Mouse (Mus musculus): Measurements from ENCODE around the gene Foxred2. TPM values are rescaled to one million over a fixed set of nuclear protein-coding genes. Genes with fewer than 3 reads are reported as not detected.

Foxred2 gene
- total RNA-seq (2021): 1 to 10 TPM in 1 of 2 experiments, under 1 TPM in 1; 0.67 to 1.3 TPM
- long read RNA-seq, experiment 1: 0 reads
- long read RNA-seq, experiment 2: 0 reads

DNA sequence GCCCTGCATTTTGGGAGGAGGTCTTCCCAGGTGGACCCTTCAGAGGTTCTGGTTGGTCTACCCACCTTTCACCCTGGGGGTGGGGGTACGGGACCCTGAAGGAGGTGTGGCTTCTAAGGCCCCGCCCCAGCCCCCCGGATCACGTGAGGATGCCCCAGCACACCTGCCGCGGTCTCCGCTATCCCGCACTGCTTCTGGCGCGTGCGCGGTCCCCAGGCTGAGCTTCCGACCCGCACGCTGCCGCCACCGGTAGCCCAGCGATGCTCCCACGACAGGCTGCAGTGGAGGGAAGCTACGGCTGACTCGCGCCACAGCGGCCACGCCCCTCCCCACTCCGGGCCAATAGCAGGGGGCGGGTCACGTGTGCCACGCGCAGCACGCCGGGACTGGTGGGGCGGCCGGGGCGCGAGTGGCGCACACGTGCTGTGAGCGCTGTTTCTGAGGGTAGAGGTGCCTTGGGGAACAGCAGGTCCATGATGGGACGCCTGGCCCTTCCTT, at the start of gene Foxred2:
Gene Foxred2 (minus strand): TSS at position 319 of the 498 bp plus-strand sequence.
- DNase-seq: peak; percentile 76 to 85

DNA sequence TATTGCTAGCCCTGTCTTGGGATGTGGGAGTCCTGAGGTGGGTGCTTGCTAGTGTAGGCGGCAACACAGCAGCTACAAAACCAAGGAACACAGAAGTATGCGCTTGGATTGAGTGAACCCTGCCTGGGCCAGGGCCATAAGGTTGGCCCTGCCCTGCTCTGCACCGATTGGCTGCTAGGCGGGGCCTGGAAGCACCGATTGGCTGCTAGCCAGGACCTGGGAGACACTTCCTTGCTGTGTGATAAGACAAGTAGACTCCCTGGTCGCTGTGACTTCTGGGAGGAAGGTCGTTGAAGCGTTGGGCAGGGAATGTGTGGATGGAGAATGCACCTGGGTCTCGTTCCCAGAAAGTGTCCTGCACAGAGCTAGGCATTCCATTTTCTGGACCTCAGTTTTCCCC, 47.4 kb upstream of the Foxred2 start:
- peak in 1 of 2 experiments; percentile 2 for DNase-seq

DNA sequence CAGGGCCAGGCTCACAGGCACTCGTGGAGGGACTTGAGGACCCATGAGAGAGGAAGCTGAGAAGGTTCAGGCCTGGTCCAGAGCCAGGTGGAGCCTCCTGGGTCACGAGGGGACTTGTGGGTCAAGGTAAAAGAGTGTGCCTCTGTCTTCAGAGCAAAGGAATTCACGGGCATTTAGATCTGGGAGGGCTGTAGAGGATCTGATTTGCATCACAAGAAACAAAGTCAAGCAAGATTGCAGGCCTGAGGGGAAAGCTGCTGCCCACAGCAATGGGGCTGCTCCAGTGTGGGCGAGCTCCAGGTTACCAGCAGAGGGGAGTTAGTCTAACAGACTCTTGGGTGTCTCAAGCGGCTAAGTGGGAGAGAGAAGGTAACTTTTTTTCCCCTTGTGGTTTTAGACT, 44.9 kb upstream of the Foxred2 start:
- no peak for DNase-seq

DNA sequence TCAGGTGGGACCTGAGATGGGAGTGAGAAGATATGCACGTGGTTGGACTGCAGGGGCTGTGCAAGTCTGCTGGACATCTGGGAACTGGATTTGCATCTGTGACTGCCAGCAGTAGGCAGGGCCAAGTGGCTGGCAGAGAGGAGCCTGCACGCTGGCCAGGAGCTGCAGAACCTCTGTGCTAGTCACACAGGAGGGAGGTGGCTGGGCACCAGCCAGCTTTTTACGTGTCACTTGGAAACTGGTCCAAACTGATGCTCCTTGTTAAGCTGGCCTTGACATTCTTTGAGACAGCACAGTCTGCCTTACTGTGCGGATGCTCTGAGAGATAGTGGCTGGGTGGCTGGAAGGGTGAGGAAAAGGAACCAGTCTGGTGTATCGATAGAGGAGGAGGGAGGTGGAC, 32.0 kb upstream of the Foxred2 start:
- peak in 1 of 2 experiments; percentile 11 for DNase-seq

DNA sequence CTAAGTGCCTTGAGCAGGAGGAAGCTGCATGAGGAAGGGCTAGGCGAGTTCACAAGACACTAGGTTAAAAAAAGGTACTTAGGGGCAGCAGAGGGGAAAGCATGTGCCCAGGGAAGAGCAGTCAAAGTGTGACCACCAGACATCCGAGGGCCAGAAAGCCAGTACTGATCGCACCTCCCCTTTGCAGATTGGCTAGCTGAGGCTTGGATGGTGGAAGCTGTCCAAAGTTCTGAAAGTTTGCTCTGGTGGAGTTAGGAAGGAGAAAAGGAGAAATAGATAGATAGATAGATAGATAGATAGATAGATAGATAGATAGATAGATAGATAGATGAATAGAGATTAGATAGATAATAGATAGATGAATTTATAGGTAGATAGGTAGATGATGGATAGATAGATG, 26.9 kb upstream of the Foxred2 start:
- DNase-seq: no peak

DNA sequence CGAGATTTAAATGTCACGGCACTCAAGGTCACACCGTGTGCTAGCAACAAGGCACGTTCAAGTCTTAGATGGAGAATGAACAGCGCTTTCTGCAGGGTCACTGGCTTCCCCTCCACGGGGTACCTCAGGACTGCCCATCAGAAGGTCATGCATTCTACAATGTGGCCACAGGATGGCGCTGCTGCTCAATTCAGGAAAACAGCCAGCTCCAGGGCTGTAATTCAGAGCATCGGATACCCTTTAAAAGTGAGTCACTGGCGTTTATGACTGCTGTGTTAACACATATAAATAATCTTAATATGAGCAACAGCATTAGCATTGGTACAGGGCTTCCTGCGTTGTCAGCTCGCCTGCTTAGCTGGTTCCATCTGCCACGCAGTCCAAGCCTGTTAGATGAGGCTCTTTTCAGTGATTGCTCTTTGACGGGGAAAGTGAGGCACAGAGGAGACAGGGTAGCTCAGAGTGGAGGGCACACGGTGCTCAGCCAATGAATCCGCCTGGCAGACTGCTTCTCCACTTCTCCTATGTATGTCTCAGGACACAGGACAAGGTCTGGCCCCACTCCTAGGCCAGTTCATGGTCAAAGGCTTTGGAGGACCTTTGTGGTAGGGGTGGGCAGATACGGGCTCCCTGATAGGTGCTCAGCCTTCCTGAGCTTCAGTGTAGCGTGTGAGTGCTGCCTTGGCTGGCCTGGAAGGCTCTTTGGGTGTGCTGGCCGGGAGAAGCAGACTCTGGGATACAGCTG, 25.8 kb upstream of the Foxred2 start:
- no peak for DNase-seq

DNA sequence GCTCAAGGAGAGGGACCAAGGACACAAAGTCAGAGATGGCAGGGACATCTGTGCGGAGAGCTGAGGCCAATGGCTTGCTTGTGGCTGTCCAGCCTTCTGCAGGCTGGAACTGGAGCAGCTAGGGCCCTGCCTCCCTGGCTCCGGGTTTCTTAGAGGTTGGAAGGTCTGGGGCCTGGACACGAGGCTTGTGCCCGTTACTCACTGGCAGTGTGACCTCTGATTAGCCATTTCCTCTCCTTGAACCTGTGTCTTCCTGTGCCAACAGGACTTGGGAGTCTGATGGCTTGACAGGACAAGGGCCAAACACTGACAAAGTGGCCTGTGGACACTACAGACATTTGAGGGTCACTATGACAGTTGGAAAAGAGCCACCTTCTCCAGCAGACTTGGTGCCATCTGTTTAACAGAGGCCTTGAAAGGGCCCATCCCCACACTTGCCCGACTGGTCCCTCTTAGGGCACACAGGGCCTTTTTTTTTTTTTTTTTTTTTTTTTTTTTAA, 24.7 kb upstream of the Foxred2 start:
- DNase-seq: no peak

DNA sequence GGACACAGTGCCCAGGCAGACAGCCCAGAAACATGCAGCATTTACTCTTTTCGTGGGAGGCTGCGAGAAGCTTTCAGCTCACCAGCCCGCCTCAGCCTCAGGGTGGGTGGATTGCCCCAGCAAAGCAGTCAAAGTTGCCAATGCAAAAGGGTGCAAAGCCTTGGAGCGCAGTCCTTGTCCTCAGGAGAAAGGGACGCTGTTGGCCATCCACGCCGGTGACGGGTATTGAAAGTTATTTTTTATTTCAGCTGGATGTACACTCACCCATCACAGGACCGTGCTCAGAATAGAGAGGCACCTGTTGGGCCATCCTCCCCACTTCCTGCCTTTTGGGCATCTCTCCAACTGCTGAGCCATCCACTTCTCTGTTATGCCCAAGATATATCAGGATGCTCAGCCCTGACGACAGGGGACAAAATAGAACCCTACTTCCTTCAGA, 22.9 kb upstream of the Foxred2 start:
- no peak for DNase-seq

DNA sequence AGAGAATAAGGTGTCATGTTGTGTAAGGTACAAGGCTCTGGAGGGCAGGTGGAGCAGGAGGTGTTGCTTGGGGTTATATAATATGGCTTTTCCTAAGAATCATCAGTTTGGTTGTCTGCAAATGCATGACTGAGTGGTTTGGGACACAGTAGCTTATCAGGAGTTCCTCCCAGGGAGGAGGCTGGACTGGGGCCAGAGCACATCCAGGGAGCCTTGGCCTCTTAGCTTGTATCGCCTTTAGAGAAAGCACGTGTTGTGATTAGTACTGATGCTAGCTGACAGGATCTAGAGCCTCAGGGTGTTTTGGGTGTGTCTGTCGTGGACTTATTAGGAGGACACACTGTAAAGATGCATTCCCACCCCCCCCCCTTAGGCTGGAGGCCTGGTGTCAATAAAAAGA, 21.1 kb upstream of the Foxred2 start:
- DNase-seq: no peak

DNA sequence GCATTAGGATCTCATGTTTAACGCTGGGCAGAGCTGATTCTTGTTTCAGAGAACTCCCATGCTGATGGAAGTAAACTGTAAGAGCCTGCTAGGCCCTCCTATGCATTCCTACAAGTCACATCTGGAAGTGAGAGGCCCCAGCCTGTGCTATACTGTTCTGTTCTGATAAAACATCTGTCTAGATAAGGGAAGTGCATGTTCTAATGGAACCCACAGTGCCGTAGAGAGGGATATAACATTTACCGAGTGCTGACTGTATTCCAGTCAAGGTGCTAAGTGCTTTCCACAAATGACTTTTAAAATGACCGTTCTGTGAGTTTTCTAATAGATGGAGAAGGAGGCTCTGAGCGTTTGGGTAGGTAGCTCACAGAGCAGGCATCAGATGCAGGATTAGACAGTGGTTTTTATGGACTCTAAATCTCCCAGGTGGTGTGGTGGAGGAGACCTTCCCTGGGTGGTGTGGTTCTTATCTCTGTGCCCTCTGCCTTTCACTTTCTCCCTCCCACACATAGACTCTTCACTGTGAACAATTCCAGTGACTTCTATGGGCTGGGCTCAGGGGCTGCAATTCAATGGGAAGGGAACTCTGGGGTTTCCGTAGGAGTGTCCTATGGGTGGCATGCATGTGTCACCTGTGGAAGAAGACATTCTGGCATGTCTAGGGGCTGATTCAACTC, 17.8 kb upstream of the Foxred2 start:
- no peak for DNase-seq

DNA sequence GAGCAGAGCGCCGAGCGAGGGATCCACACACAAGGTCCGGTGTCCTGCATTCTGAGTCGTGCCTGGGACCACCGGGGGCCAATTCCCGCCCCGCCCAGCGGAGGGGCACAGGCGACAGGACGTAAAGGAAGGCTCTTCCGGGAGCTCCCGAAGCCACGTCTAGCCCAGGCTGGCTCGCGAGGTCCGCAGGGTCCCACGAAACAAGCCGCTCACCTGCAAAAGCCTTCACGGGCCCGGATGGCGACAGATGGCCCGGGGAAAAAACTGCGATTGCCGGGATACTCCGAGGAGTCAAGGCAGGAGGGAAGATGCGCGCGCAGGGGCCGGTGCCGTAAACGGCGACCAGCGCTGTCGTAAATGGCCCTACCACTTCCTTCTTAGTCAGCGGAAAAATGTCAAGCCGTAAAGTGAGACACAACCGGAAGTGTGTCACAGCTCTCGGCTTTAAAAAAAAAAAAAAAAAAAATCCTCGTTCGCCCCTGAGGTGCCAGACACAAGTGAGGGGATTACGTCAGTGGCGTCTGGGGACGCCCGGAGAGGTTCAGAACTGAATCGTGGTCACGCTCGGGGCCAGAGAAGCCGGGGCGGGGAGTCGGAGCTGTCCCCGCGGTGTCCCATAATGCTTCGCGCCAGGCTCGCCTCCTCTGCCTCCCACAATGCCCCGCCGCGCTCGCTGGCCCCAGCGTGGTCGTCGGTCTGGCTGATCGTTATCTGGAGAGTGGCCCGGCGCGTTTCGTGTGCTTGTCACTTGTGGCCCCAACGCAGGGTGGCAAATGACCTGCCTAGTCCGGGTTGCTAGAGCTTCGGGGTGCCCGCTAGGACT, 14.2 kb upstream of the Foxred2 start, which contains the start of gene Eif3d:
Gene Eif3d (minus strand): TSS at position 344 of the 823 bp plus-strand sequence.
- peak; percentile 96 to 99 for DNase-seq

DNA sequence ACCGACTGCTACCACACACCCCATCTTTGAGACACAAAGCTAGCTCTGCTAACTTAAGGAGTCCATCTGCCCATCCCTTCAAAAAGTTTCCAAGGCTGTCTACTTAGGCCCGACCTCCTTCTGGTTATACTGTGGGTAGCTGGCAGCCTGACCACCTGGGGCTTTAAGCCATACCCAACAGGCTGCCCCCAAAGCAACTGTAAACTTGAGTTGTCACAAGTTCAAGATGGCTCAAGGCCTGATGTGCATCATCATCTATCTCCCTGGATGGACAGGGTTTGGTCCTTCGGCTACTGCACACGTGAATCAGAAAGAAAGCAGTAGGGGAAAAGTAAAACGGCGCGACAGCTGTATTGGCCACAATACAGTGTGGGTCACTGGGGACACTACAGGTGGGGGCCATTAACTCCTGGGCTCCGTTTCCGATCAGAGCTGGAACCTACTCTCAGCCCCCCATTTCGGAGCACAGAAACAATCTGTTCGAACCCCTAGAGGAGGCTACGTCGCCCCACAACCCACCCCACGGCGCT, 13.5 kb upstream of the Foxred2 start:
- DNase-seq: no peak

DNA sequence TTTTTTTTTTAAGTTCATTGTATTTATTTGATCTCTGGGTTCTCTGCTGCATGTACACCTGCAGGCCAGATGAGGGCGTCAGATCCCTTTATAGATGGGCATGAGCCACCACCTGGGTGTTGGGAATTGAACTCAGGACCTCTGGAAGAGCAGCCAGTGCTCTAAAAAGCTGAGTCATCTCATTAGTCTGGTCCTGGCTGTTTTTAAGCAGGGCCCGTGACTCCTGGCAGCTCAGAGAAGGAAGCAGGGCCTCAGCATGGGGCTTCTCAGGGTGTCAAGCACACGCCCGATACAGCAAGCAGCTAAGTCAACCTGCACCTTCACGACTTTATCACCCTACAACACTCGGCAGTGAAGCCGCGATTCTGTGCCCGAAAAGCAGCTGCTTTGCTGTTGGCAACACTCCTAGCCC, 8.6 kb upstream of the Foxred2 start:
- no peak for DNase-seq

DNA sequence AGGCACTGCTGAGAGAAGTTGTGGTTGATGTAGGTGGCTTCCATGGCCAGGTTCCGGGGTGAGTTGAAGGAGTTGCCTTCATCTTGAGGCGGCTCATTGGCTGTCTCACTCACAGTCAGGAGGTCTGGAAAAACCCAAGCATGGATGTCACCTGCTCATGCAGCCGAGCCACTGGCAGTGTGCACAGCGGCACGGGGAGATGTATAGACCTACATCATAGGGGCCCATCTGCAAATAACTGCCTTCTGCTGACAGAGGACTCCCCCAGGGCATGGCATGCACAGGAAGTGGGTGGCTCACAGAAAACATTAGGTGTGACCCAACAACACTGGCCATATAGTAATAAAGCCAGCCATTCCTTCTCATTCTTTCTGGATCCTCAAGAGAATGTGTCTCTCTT, 5.9 kb upstream of the Foxred2 start:
- no peak for DNase-seq

DNA sequence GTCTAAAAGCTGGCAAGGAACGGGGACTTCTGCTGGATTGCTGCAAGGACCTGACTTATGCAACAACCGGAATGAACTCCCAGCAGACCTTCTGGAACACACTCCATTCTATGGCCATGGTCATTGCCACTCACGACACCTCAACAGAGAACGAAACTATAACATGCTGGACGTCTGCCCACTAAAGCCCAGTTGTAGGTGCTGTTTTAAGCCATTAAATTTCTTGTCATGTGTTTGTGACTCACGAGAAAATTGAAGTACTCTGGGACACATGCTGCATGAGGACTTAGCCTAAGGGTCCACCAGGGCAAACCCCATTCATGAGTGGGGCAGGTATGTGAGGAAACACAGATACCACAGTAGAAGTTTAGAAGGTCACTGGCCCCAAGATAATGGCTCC, 4.2 kb upstream of the Foxred2 start:
- DNase-seq: no peak

DNA sequence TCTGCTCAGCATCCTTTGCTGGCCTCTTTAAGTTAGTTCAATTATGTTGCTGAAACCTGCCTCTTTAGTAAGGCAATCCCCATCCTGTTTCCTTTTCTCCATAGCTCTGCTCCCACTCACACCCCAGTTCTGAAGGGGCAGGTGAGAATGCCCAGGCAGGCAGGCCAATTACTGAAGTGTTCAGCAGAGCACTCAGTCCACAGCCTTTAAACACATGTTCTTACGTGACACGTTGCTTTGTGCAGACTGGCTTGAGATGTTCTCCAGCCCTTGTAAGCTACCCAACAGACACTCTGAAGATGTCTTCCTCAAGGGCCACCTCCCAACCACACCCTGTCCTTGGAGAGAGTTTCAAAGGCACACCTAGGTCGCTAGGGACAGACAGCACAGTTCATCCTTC, 1.5 kb upstream of the Foxred2 start:
- DNase-seq: no peak

DNA sequence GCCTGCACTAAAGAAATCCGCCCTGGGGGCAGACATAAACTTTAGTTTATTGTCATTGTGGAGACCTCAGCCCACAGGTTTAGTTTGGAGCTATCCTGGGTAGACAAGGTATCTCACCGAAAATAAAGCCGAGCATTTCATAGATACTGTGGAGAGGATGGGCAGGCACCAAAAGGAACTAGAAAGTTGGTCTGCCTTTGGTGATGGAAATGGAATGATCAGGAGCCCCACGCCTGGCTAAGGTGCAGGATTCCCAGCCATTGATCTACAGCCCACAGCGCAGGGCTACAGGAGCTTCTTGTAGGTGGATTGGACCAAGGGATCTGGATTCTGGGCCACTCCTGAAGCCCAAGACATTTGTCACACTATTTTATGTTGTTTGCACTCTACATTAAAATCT, 1.1 kb upstream of the Foxred2 start:
- DNase-seq: no peak

DNA sequence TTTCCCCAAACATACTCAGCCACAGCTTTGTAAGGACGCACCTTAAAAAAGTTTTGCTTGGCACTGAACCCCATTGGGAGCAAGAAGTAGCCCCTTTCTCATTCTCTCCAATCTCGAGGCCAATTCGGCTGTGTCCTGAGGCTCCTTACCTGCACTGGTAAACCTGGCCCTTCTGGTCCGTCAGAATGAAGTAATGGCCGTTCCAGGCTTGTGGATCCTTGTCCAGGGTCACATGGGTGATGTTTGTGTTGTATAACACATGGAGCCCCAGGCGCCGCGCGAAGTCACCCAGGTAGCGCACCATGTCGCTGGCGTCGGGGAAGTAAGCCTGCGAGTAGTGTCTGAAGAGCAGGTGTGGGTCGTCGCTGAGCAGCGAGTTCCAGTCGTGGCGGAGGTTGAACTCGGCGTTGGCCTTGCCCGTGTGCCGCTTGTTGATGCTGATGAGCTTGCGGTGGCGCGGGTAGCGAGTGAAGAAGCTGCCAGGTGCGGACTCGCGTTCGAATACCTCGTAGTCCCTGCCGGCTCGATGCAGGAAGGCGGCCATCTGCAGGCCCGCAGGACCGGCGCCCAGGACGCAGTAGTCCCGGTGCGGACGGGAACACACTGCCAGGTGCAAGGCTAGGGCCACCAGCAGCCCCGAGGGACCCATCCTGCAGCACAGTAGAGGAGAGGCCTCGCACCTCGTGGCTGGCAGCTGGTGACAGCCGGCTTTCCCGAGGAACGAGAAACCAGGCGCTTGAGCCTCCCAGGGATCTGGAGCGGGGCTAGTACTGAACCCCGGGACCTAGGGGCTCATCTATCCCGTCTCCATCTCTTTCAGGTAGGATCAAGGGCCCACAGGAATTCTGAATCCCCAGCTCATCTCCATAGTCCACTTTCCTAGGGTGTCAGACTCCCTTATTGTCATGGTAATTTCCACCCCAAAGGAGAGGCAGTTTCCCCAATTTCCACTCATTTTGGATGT, 800 bp downstream of the Foxred2 start:
- no peak for DNase-seq

DNA sequence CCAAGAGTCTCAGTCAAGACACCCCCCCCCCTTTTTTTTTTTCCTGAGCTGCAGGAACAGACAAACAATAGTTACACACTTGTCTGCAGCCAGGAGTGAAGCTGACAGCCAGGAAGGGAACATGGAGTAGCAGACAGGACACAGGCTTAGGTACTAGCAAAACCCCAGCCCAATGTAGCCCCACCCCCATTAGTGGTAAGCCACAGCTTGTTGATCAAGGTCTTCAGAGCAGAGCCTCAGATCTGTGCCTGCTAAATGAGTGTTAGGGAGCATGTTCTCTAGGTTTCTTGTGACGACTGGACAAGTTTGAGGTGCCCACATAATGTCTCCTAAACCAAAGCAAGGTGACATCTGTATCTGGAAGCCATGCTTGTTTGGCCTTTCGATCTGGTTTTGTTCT, 2.2 kb downstream of the Foxred2 start:
- DNase-seq: no peak

DNA sequence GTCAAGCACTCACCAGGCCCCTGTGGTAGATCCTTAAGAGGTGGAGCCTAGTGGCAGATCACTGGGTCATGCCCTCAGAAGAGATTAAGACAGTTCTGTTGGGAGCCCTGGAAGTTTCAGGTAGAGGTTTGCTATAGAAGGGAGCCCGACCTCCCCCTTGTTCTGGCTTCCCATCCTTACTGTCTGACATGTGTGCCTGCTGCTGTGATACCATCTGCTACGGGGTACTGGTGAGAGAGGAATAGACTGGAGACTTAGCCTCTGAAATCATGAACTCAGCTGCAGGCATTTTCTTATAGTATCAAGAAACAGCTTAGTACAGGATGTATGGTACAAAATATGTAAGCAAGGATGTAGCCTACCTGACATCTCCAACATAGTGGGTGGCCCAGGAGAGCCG, 3.6 kb downstream of the Foxred2 start:
- no peak for DNase-seq

DNA sequence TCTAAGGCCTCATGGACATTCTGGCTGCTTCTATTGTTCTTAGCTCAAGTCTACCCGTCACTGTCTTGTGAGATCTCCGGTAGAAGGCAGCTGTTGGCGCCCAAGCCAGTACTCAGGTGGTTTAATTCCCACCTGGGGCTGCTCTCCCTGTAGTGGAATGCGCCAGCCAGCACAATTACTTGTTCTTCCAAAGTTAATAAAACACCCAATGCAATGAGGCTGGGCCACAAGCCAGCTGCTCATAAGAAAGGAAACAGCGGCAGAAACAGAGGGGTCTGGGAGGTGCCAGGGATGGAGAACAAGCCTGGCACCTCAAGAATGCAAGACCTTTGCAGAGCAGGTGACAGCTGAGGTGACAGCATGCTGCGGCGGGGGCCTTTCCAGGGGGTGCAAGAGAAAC, 7.5 kb downstream of the Foxred2 start:
- no peak for DNase-seq

All from heart, adult 18-20 months (tissue).